Mouse (Mus musculus) embryonic stem cell, embryonic (primary cell): Measurements from ENCODE around the gene Pip5k1c.

Experiments
- CTCF ChIA-PET, 4 experiments: fragments of 300-600 bp in 2 of 4; fragments of 350-600 bp in 2 of 4; sonication (Branson Sonifier 250); formaldehyde crosslinking; loops; one replicate each; lab custom pipeline; 2022; ENCODE audit warnings: inconsistent platforms in 2 of 4; lab: Charles Lee
- POLR2A ChIA-PET, 4 experiments: fragments of 300-600 bp in 2 of 4; fragments of 350-600 bp in 2 of 4; sonication (Branson Sonifier 250); formaldehyde crosslinking; loops; one replicate each; lab custom pipeline; 2022; ENCODE audit warnings: antibody characterized with exemption in 4 of 4, inconsistent platforms in 1 of 4; lab: Charles Lee

The Pip5k1c gene

DNA sequence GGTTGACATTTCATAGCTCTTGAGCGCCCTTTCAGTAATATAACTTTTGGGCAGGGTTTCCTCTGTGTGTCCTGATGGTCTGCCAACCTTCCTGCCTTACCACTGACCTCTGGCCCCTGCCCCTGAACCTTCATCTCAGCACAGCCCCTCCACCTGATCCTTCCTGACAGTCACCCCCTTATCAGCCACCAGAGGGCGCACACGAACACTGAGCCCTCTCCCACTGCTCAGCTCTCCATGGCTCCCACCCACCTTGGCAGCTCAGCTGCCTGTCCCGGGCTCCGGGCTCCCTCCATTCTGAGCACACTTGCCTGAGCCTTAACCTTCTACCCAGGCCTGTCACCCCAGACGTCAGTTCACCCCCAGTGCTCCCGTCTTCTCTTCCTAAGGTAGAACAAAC lies 3.5 kb upstream of the Pip5k1c start:
- CTCF ChIA-PET: interaction anchor here (0.6 to 10.3 kb wide), 84 partner anchors 8 to 1138 kb away, joined by 3 to 263 read pairs (median 5); partner anchors contain the start of genes Hmg20b (in 3 of the 4), Cactin (in 2 of the 4), Apba3 (in 1 of the 4) and Celf5 (in 1 of the 4)
- POLR2A ChIA-PET: interaction anchor here (0.6 to 7.6 kb wide), 43 partner anchors 9 to 699 kb away, joined by 3 to 79 read pairs (median 4); partner anchors contain the start of genes Cactin (in 3 of the 4), Dohh (in 2 of the 4), Fzr1 (in 2 of the 4) and Gadd45b (in 2 of the 4)

DNA sequence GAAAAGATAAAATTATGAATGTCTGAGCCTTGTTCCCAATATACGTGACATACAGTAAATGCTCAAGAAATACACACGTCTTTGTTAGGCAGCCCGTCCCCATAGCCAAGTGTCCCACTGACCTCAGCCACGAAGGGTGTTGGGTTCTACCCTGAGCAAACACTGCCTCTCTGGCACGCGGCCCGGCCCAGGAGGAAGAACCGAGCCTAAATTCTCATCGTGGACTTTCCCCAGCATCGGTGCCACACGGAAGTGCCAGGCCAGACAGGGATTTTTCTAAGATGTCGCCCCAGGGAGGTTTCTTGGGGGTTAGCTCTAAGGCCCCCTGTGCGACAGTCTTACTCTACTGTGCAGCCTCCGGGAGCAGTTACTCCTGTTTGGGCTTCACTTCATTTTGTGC lies 3.0 kb upstream of the Pip5k1c start:
- ChIA-PET POLR2A (interaction anchor here in 3 of 4 experiments (0.6 to 8.2 kb wide), 29 partner anchors 9 to 361 kb away, joined by 3 to 85 read pairs (median 4); partner anchors contain the start of genes Cactin (in 3 of the 3), Apba3 (in 2 of the 3), Mrpl54 (in 2 of the 3) and Aes (in 1 of the 3)), CTCF (interaction anchor here (0.6 to 10.3 kb wide), 70 partner anchors 8 to 1139 kb away, joined by 3 to 263 read pairs (median 6); partner anchors contain the start of genes Cactin (in 2 of the 4), Diras1 (in 1 of the 4), Fzr1 (in 1 of the 4) and Gipc3 (in 1 of the 4))

DNA sequence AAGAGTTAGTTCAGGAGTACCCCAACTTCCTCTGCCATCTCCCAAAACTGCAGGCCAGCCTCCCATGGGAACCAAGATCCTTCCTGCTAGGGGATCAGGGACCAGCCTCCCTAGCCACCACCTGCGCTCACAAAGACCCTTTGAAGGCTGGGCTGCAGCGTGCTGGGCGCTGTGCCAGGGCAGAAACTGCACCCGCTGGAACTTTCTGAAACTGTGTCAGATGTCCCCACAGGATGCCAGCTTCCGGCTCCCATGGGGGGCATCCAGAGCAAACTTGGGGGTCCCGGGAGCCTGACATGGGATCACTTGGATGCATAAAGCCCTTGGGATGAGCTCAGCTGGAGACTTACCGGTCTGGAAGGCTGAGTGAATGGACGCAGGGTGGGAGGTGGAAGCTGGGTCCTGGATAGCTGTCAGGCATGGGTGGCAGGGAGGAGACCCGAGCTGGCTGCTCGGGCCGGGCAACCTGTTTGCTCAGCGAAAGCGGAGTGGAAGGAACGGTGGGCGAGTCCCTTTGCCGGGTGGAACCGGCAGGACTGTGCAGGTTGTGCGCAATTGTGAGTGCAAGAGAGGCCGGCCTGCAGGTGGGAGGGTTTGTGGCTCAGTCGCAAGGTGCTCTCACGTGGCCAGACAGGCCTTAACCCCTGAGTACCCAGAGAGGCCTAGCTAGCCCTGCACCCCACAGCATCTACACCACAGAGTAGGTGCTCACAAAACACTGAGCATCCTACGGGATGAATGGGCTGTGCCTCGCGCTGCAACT lies 1.9 kb upstream of the Pip5k1c start:
- CTCF ChIA-PET: interaction anchor here (0.6 to 10.3 kb wide), 50 partner anchors 11 to 917 kb away, joined by 3 to 263 read pairs (median 6); partner anchors contain the start of genes Cactin (in 2 of the 4), Hmg20b (in 2 of the 4), Atcay (in 1 of the 4) and Dohh (in 1 of the 4)
- POLR2A ChIA-PET: interaction anchor here (0.6 to 8.2 kb wide), 48 partner anchors 9 to 1332 kb away, joined by 3 to 89 read pairs (median 5); partner anchors contain the start of genes Apba3 (in 2 of the 4), Cactin (in 2 of the 4), Eef2 (in 2 of the 4) and Mrpl54 (in 2 of the 4)

DNA sequence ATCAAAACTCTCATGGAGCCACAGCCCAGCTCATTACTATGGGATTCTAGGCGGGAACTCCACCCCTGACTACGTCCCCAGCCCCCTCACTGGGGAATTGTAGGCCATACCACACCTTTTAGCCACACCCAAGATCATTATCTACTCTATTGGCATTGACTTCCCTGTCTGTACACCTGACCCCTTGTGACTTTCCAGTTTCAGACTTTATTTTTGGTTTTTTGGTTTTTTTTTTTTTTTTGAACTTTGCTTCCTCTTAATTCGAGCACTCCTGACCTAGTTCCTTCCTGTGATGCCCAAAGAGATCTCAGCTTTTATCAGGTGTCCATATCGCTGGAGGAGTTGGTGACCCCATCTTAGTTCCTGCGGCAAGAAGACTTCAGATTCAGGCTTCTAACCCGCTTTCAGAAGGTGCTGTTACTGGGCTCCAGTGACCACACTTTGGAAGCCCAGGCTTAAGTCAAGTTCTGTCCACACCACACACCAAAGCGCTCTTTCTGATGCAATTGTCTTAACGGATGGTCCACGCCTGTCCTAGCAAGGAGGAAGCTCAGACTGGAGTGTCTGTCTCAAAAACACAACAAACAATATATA lies 1.2 kb upstream of the Pip5k1c start, which contains the start of gene Tjp3:
TSS of gene Tjp3 (minus strand) at position 71 of the 594 bp plus-strand sequence.
- ChIA-PET POLR2A (interaction anchor here (0.6 to 8.2 kb wide), 90 partner anchors 8 to 1332 kb away, joined by 3 to 89 read pairs (median 5); partner anchors contain the start of genes Apba3 (in 2 of the 4), Cactin (in 2 of the 4), Dohh (in 2 of the 4) and Eef2 (in 2 of the 4)), CTCF (interaction anchor here (0.6 to 10.3 kb wide), 90 partner anchors 8 to 1065 kb away, joined by 3 to 263 read pairs (median 7); partner anchors contain the start of genes Hmg20b (in 3 of the 4), Cactin (in 2 of the 4), Fzr1 (in 2 of the 4) and 4930404N11Rik (in 1 of the 4))

DNA sequence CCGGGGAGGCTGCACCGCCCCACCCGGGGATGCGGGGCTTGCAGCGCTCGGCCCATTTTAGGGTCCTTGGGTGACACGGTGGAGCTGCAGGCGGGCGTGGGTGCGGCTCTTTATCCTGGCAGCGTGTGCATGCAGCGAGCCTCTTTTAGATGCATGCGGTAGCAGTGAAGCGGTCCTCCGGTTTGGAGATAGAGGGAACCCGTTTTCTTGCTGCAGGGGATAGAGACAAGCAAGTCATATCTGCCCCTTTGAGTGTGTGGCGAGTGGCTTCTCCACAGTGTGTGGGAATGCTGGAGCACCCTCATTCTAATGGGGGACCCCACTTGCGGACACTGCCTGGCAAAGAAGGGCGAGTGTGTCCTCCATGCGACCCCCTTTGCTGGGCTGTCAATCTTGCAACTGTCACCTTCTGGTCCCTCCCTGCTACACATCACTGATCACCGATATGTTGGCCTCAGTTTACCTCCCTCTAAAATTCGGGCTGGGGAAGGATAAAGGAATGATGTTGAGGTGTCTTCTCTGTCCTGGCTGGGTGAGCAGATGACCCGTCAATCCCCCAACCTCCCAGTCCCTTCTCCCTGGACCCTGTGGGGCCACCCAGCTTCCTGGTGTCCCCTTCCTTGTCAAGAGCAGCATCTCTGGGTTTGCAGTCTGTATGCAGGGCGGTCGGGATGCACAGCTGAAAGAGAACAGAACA lies 719 bp downstream of the Pip5k1c start:
- ChIA-PET CTCF (interaction anchor here (0.5 to 10.3 kb wide), 122 partner anchors 9 to 1067 kb away, joined by 3 to 263 read pairs (median 6); partner anchors contain the start of genes Cactin (in 3 of the 4), Hmg20b (in 3 of the 4), 4930404N11Rik (in 1 of the 4) and Aes (in 1 of the 4)), POLR2A (interaction anchor here (0.5 to 8.2 kb wide), 101 partner anchors 10 to 766 kb away, joined by 3 to 89 read pairs (median 5); partner anchors contain the start of genes Cactin (in 4 of the 4), Fzr1 (in 3 of the 4), Dohh (in 2 of the 4) and Gadd45b (in 2 of the 4))

DNA sequence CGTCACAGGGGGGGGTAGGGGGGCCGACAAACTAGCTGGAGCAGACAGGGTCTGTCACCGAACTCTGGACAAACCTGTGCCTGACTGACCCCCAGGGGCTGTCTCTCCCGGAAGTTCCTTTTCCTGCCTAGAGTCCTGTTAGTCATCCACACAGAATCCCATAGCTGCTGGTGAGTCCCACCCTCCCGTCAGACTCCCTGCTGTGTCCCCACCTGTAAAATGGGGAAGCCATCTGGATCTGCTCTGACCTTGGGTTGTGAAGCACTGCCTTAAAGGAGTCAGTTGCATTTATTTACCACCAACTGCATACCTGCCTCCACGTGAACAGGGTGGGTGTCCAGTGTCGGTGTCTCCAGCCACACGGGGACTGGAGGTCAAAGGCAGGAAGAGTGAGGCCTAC lies 1.7 kb downstream of the Pip5k1c start:
- CTCF ChIA-PET: interaction anchor here (0.6 to 10.3 kb wide), 8 partner anchors 10 to 68 kb away, joined by 3 to 263 read pairs (median 45); partner anchors contain the start of genes Cactin (in 1 of the 4) and Gipc3 (in 1 of the 4)
- POLR2A ChIA-PET: interaction anchor here in 3 of 4 experiments (0.8 to 8.2 kb wide), 12 partner anchors 10 to 122 kb away, joined by 3 to 85 read pairs (median 10); partner anchors contain the start of genes Cactin (in 2 of the 3) and Mfsd12 (in 1 of the 3)

DNA sequence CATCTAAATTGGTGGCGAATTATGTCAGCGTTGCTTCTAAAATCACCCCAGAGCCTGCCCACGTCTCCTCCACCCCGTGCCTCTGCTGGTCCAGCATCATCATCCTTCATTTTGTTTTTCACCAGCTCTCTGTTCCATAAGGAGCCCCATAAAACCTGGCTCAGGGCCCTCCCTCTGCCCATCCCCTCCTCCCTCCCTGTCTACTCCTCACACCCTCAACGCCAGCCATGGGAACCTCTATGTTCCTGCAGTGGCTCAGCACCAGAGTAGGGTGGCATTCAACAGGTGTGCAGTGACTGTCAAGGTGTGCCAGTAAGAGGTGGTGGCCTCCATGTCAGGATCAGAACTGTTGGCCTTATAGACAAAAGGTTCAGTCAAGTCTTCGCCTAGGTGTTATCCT lies 2.4 kb downstream of the Pip5k1c start:
- POLR2A ChIA-PET: interaction anchor here in 3 of 4 experiments (0.5 to 8.2 kb wide), 10 partner anchors 9 to 1180 kb away, joined by 3 to 85 read pairs (median 11); partner anchors contain the start of genes Cactin (in 2 of the 3), 4930404N11Rik (in 1 of the 3), Fzr1 (in 1 of the 3) and Stk11 (in 1 of the 3)
- CTCF ChIA-PET: interaction anchor here in 2 of 4 experiments (0.6 to 10.3 kb wide), 5 partner anchors 9 to 123 kb away, joined by 3 to 263 read pairs (median 17); no protein-coding TSS in a partner anchor

DNA sequence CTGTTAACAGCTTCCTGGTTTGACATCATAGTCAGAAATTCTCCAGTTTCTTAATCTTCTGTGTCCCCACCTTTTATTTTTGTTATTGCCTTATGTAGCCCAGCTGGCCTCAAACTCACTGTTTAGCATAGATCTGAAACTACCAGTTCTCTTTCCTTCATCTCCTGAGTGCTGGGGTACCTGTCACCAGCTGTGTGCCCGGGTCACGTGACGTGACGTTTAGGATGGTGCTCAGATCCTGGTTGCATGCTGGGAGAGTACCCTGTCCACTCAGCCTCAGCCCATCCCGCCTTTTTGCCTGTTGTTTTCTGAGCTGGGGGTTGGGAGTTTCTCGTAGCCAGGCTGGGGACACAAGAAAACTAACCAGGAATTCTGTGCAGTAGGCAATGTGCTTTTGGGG lies 4.5 kb downstream of the Pip5k1c start:
- ChIA-PET CTCF (interaction anchor here in 3 of 4 experiments (0.6 to 10.3 kb wide), 14 partner anchors 7 to 279 kb away, joined by 3 to 263 read pairs (median 8); no protein-coding TSS in a partner anchor), POLR2A (interaction anchor here in 3 of 4 experiments (0.7 to 8.2 kb wide), 27 partner anchors 11 to 368 kb away, joined by 3 to 85 read pairs (median 4); partner anchors contain the start of gene Cactin (in 3 of the 3))

DNA sequence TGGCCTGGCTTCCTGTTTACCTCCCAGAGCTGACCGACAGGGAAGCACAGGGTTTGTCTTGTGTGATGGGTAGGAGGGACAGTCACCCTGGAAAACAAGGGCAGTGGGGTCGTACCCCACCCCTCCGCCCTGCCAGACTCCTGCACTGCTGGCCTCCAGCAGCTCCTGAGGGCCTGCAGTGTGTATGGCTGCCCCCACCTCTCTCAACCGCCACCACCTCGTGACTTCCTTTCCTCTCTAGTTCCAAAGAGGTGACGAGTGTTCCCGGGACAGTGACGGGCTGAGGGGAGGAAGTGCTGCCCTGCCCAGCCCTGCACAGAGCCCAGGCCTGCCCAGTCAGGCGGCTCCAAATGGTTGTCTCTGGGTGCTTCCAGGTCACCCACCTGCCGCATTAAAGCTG lies 5.1 kb downstream of the Pip5k1c start:
- POLR2A ChIA-PET: interaction anchor here in 3 of 4 experiments (0.7 to 8.2 kb wide), 24 partner anchors 9 to 210 kb away, joined by 3 to 85 read pairs (median 4); partner anchors contain the start of gene Cactin (in 3 of the 3)

DNA sequence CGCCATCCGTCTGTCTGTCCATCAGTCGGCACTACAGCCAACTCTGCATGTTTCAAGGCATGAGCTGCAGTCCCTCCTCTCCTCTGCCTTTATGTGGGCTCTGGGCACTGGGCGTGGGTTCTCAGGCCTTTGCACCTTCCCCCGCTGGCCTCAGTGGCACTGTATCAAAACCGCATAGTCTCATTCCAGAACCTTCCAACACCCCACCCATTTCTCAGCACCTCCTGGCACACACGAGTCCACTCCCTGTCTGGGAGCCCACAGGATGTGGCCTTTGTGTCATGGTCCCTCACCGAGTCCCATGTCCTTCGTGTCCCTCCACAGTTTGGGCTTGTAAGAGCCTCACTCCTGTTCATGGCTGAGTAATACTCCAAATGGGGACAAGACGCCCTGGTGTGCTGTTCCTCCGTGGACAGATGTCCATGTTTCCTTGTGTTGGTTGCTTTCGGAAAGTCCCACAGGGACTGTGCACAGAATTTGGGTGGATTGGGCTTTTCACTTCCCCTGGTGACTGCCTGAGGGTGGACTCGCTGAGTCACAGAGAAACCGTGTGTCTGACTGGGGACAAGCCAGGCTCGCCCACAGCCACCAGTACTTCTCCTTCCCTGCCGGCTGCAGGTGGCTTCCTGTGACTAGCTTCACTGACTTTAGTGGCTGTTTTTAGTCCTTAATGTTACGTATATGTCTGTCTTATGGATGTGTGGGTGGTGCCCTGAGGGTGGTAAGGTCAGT lies 5.8 kb downstream of the Pip5k1c start:
- CTCF ChIA-PET: interaction anchor here in 3 of 4 experiments (0.6 to 3.0 kb wide), 10 partner anchors 9 to 175 kb away, joined by 3 to 21 read pairs (median 6); no protein-coding TSS in a partner anchor
- POLR2A ChIA-PET: interaction anchor here in 3 of 4 experiments (0.7 to 4.8 kb wide), 15 partner anchors 10 to 209 kb away, joined by 3 to 35 read pairs (median 3); partner anchors contain the start of gene Cactin (in 2 of the 3)

More for the DNA sequence above, 5.1 kb downstream of the Pip5k1c start:
- CTCF ChIA-PET: interaction anchor here in 3 of 4 experiments (0.6 to 10.3 kb wide), 14 partner anchors 7 to 255 kb away, joined by 3 to 263 read pairs (median 6); no protein-coding TSS in a partner anchor

DNA sequence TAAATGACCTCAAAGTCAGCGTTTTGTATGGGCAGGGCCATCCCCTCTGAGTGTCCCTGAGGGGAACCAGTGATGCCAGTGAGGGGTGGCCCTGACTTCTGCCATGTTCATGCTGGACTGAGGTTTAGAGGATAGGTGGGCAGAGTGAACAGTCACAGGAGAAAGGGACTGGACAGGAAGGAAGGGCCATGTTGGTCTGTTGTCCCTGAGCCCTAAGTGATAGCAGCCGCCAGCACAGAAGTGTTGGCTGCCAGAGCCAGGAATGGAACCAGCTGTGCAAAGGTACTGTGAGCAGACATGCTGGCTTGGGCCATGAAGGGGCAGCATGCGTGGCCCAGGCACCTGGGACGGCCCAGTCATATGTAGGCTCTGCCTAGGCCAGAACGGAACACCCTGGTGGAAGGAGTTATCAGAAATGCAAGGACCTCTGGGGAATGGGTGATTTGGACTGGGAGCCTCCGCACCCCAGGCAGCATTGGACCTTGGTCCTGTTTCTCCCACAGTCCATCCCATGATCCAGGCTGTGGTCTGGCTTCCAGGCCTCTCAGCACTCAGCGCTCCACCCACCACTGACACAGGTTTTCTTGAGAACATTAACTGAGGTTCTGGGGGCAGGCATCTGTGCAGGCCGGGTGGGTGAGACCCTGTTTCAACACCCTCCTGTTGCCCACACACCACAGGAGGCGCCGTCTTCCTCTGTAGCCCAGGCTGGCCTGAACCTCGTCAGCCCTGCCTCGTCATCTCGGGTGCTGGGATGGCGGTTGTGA lies 7.0 kb downstream of the Pip5k1c start:
- CTCF ChIA-PET: interaction anchor here in 1 of 4 experiments (8.6 kb wide), 1 partner anchor 9 kb away, joined by 112 read pairs; the partner anchor contains the start of genes Pip5k1c and Tjp3
- POLR2A ChIA-PET: interaction anchor here in 2 of 4 experiments (0.9 to 8.6 kb wide), 5 partner anchors 8 to 47 kb away, joined by 3 to 79 read pairs (median 31); partner anchors contain the start of genes Cactin (in 1 of the 2), Pip5k1c (in 1 of the 2) and Tjp3 (in 1 of the 2)

DNA sequence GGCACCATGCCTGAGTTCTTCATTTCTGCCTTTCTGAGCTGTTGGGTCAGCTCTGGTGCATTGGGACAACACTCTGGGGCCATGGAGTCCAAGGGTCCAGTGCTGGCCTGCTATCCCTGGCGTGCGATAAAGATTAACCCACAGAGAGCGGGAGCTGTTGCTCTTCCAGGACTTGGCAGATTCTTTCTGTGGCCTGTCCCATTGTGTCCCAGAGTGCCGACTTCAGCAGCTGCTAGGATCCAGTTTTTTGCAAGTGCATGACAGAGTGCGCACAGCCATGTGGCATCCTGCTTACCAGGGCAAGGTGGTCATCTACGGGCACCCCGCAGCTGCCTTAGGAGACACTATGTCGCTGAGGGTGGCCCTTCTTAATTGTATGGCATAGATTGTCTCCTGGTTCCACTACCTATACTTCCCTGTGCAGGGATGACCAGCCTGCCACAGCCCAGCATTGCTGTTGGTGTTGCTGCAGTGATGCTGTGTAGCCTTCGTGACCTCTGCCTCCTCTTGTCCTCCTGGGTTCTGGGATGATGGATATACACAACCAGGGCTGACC lies 7.7 kb downstream of the Pip5k1c start:
- CTCF ChIA-PET: interaction anchor here in 2 of 4 experiments (0.5 to 8.6 kb wide), 3 partner anchors 8 to 419 kb away, joined by 3 to 263 read pairs (median 112); partner anchors contain the start of genes Pip5k1c (in 2 of the 2) and Tjp3 (in 2 of the 2)
- POLR2A ChIA-PET: interaction anchor here in 2 of 4 experiments (0.7 to 8.6 kb wide), 6 partner anchors 8 to 371 kb away, joined by 3 to 79 read pairs (median 3); partner anchors contain the start of genes Pip5k1c (in 2 of the 2), Cactin (in 1 of the 2), Gadd45b (in 1 of the 2) and Tjp3 (in 1 of the 2)

DNA sequence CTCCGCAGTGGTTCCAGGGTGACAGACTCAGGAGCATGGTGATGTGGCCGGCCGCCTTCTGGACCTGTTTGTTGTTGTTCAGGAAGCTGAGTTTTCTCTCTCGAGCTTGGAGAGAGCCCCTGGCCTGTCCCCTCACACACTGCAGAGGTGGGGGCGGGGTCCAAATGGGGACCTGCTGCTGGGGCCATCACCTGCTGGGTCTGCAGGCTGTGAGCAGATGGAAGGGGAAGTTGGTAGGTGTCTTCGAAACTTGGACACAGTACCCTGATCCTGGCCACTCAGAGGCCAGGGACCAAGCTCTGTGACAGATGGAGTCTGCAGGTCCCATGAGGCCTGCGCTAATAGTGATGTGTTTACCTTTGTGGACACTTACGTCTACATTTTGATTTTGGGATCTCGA lies 8.6 kb downstream of the Pip5k1c start:
- ChIA-PET POLR2A (interaction anchor here in 2 of 4 experiments (1.0 to 8.6 kb wide), 4 partner anchors 9 to 20 kb away, joined by 3 to 79 read pairs (median 6); partner anchors contain the start of genes Pip5k1c (in 2 of the 2), Cactin (in 1 of the 2) and Tjp3 (in 1 of the 2)), CTCF (interaction anchor here in 3 of 4 experiments (1.8 to 8.6 kb wide), 4 partner anchors 9 to 16 kb away, joined by 10 to 263 read pairs (median 62); partner anchors contain the start of genes Pip5k1c (in 3 of the 3) and Tjp3 (in 2 of the 3))
